Mouse (Mus musculus): ENCODE measurements at regions not wholly inside any gene's neighbourhood (a gene's known extent, or its start where the extent isn't known, plus 50 kb on each side); places are given as distances from the start of the nearest gene placed in this dataset.
A peak's percentile ranks its signal among the peaks of the same experiment; 100 is the strongest.

- H3K9me3 ChIP-seq, result no peaks in the 10 kb centered on the region
- no peak for ATAC-seq (replicated peaks)
- 0 out of 2 replicates have a peak, but pooled peaks cover 4% of the 10 kb centered on the region for H3K4me1 ChIP-seq
- no peak overlapping the region for H3K4me3 ChIP-seq
- H3K9ac ChIP-seq (replicated peaks), result no peak overlapping the region
- H3K4me2 ChIP-seq (replicated peaks), result no peak overlapping the region
- H3K27me3 ChIP-seq, result no peaks in the 10 kb centered on the region
- no peaks in the 10 kb centered on the region for H3K36me3 ChIP-seq
- no peak overlapping the region for H3K27ac ChIP-seq (replicated peaks)
- WGBS, result 84% methylated on average over 2 of the region's 2 CpGs
Observed at GRCm38 (mm10) chr12:65386005-65386645, 160.8 kb downstream of the Wdr20rt start.

- H3K9me3 ChIP-seq, result no peaks in the 10 kb centered on the region
- no peak overlapping the region for H3K4me3 ChIP-seq
- no peak overlapping the region for H3K27ac ChIP-seq (replicated peaks)
- H3K36me3 ChIP-seq, result no peaks in the 10 kb centered on the region
- no peak for ATAC-seq (replicated peaks)
- 0 out of 2 replicates have a peak, but pooled peaks cover 4% of the 10 kb centered on the region for H3K4me1 ChIP-seq
- H3K27me3 ChIP-seq, result no peaks in the 10 kb centered on the region
- H3K4me2 ChIP-seq (replicated peaks), result no peak overlapping the region
- no peak overlapping the region for H3K9ac ChIP-seq (replicated peaks)
Observed at GRCm38 (mm10) chr12:65387042-65387441, 161.7 kb downstream of the Wdr20rt start.

- Histone ChIP-seq H3K9ac (replicated peaks) (no peak overlapping the region), H3K27ac (replicated peaks) (no peak overlapping the region), H3K4me3 (no peak overlapping the region), H3K27me3 (no peaks in the 10 kb centered on the region), H3K4me1 (0 out of 2 replicates have a peak, but pooled peaks cover 4% of the 10 kb centered on the region), H3K36me3 (no peaks in the 10 kb centered on the region), H3K9me3 (no peaks in the 10 kb centered on the region), H3K4me2 (replicated peaks) (no peak overlapping the region)
- 0 out of 2 replicates have a peak, but pooled peaks have one; percentile 32 for ATAC-seq (replicated peaks)
- 14% methylated on average over 2 of the region's 2 CpGs for WGBS
Observed at GRCm38 (mm10) chr12:65389512-65389911, 164.2 kb downstream of the Wdr20rt start.

GRCm38 (mm10) chr12:65390330-65390729 is 165.0 kb downstream of the Wdr20rt start:
- ATAC-seq (replicated peaks), result no peak
- no peak overlapping the region for H3K4me2 ChIP-seq (replicated peaks)
- H3K9ac ChIP-seq (replicated peaks), result no peak overlapping the region
- H3K4me1 ChIP-seq, result 0 out of 2 replicates have a peak, but pooled peaks cover 4% of the 10 kb centered on the region
- H3K9me3 ChIP-seq, result no peaks in the 10 kb centered on the region
- H3K27me3 ChIP-seq, result no peaks in the 10 kb centered on the region
- H3K27ac ChIP-seq (replicated peaks), result no peak overlapping the region
- H3K4me3 ChIP-seq, result no peak overlapping the region
- H3K36me3 ChIP-seq, result no peaks in the 10 kb centered on the region
- WGBS, result 83% methylated on average over 6 of the region's 6 CpGs

GRCm38 (mm10) chr12:65401728-65402419 is 176.6 kb downstream of the Wdr20rt start:
- peak; percentile 92 for ATAC-seq (replicated peaks)
- H3K4me1 ChIP-seq, result no peaks in the 10 kb centered on the region
- no peaks in the 10 kb centered on the region for H3K9me3 ChIP-seq
- 51% methylated on average over 8 of the region's 8 CpGs for WGBS
- H3K4me2 ChIP-seq (replicated peaks), result no peak overlapping the region
- H3K36me3 ChIP-seq, result no peaks in the 10 kb centered on the region
- H3K27ac ChIP-seq (replicated peaks), result no peak overlapping the region
- no peak overlapping the region for H3K9ac ChIP-seq (replicated peaks)
- H3K27me3 ChIP-seq, result no peaks in the 10 kb centered on the region
- H3K4me3 ChIP-seq, result no peak overlapping the region

GRCm38 (mm10) chr12:65403124-65403523 is 177.8 kb downstream of the Wdr20rt start:
- Histone ChIP-seq H3K9ac (replicated peaks) (no peak overlapping the region), H3K9me3 (no peaks in the 10 kb centered on the region), H3K27me3 (no peaks in the 10 kb centered on the region), H3K4me2 (replicated peaks) (no peak overlapping the region), H3K27ac (replicated peaks) (no peak overlapping the region), H3K4me3 (no peak overlapping the region), H3K4me1 (no peaks in the 10 kb centered on the region), H3K36me3 (no peaks in the 10 kb centered on the region)
- 93% methylated on average over 2 of the region's 2 CpGs for WGBS
- 0 out of 2 replicates have a peak, but pooled peaks have one; percentile 30 for ATAC-seq (replicated peaks)

- Histone ChIP-seq H3K9ac (replicated peaks) (no peak overlapping the region), H3K27ac (replicated peaks) (no peak overlapping the region)
- ATAC-seq (replicated peaks), result peak; percentile 62
Observed at GRCm38 (mm10) chr12:65413034-65413700, 187.8 kb downstream of the Wdr20rt start.

GRCm38 (mm10) chr12:65414393-65414792 is 189.1 kb downstream of the Wdr20rt start:
- WGBS, result 32% methylated on average over 4 of the region's 4 CpGs
- Histone ChIP-seq H3K4me2 (replicated peaks) (no peak overlapping the region), H3K4me3 (no peak overlapping the region), H3K9me3 (no peaks in the 10 kb centered on the region), H3K4me1 (peaks cover 14% of the 10 kb centered on the region; the same call in 1 of the 2 replicates), H3K27ac (replicated peaks) (no peak overlapping the region), H3K27me3 (no peaks in the 10 kb centered on the region), H3K36me3 (no peaks in the 10 kb centered on the region), H3K9ac (replicated peaks) (no peak overlapping the region)
- peak; percentile 86 for ATAC-seq (replicated peaks)

More at GRCm38 (mm10) chr12:65413034-65413700, 187.8 kb downstream of the Wdr20rt start:
- Histone ChIP-seq H3K36me3 (no peaks in the 10 kb centered on the region), H3K9me3 (no peaks in the 10 kb centered on the region), H3K4me1 (peaks cover 14% of the 10 kb centered on the region; the same call in 1 of the 2 replicates), H3K27me3 (no peaks in the 10 kb centered on the region), H3K4me3 (no peak overlapping the region), H3K4me2 (replicated peaks) (no peak overlapping the region)
- WGBS, result 64% methylated on average over 9 of the region's 9 CpGs

- Histone ChIP-seq H3K9me3 (no peaks in the 10 kb centered on the region), H3K36me3 (no peaks in the 10 kb centered on the region), H3K9ac (replicated peaks) (no peak overlapping the region), H3K4me3 (no peak overlapping the region), H3K4me2 (replicated peaks) (no peak overlapping the region), H3K4me1 (peaks cover 14% of the 10 kb centered on the region; the same call in 1 of the 2 replicates), H3K27me3 (no peaks in the 10 kb centered on the region), H3K27ac (replicated peaks) (no peak overlapping the region)
- ATAC-seq (replicated peaks), result no peak
- 93% methylated on average over 5 of the region's 5 CpGs for WGBS
Observed at GRCm38 (mm10) chr12:65416909-65417308, 191.6 kb downstream of the Wdr20rt start.

- Histone ChIP-seq H3K9ac (replicated peaks) (no peak overlapping the region), H3K4me3 (no peak overlapping the region), H3K4me2 (replicated peaks) (no peak overlapping the region), H3K4me1 (no peaks in the 10 kb centered on the region), H3K27ac (replicated peaks) (no peak overlapping the region), H3K9me3 (no peaks in the 10 kb centered on the region), H3K36me3 (no peaks in the 10 kb centered on the region), H3K27me3 (no peaks in the 10 kb centered on the region)
- WGBS, result 89% methylated on average over 7 of the region's 7 CpGs
- no peak for ATAC-seq (replicated peaks)
Observed at GRCm38 (mm10) chr12:65420127-65420526, 194.8 kb downstream of the Wdr20rt start.

GRCm38 (mm10) chr12:65424506-65424905 is 199.2 kb downstream of the Wdr20rt start:
- no peaks in the 10 kb centered on the region for H3K27me3 ChIP-seq
- H3K9me3 ChIP-seq, result no peaks in the 10 kb centered on the region
- 95% methylated on average over 2 of the region's 2 CpGs for WGBS
- no peak overlapping the region for H3K4me2 ChIP-seq (replicated peaks)
- H3K36me3 ChIP-seq, result no peaks in the 10 kb centered on the region
- H3K27ac ChIP-seq (replicated peaks), result no peak overlapping the region
- 0 out of 2 replicates have a peak, but pooled peaks cover 10% of the 10 kb centered on the region for H3K4me1 ChIP-seq
- ATAC-seq (replicated peaks), result no peak
- no peak overlapping the region for H3K9ac ChIP-seq (replicated peaks)
- no peak overlapping the region for H3K4me3 ChIP-seq

GRCm38 (mm10) chr12:65425440-65425839 is 200.1 kb downstream of the Wdr20rt start:
- no peak overlapping the region for H3K4me2 ChIP-seq (replicated peaks)

More at GRCm38 (mm10) chr12:65425440-65425839, 200.1 kb downstream of the Wdr20rt start:
- Histone ChIP-seq H3K36me3 (no peaks in the 10 kb centered on the region), H3K9me3 (no peaks in the 10 kb centered on the region), H3K27ac (replicated peaks) (no peak overlapping the region), H3K27me3 (no peaks in the 10 kb centered on the region), H3K4me3 (no peak overlapping the region), H3K9ac (replicated peaks) (no peak overlapping the region), H3K4me1 (0 out of 2 replicates have a peak, but pooled peaks cover 10% of the 10 kb centered on the region)
- no peak for ATAC-seq (replicated peaks)
- 98% methylated on average over 2 of the region's 2 CpGs for WGBS
